Mouse (Mus musculus): ENCODE data around the gene Rasgef1c. TPM values are rescaled to one million over a fixed set of nuclear protein-coding genes. Genes with fewer than 3 reads are reported as not detected.

The Rasgef1c gene
- 28.3 and 36.1 TPM in 2 replicates for total RNA-seq (2014; rRNA removed)
- polyA plus RNA-seq (2015; fragmentation: Nextera tagmentation; extraction: Ambion mirVana): 24.9 and 30.8 TPM in 2 replicates

GRCm38 (mm10) chr11:49901659-49902458, at the start of gene Rasgef1c:
Gene Rasgef1c, plus strand, starts transcription at chr11:49901835.
- DNase-seq: peak; percentile 85
- H3K4me3 ChIP-seq (ENCODE audit: low read depth, low read length): peak within 1 kb of the TSS; percentile 76
- H3K9ac ChIP-seq: peak within 1 kb of the TSS; percentile 69
- peak; percentile 96 for ATAC-seq
- H3K36me3 ChIP-seq (ENCODE audit: insufficient read depth): no peaks in the 10 kb centered on the region
- peaks cover 5% of the 10 kb centered on the region for H3K27me3 ChIP-seq (ENCODE audit: insufficient read depth, low read length)
- no peak within 1 kb of the TSS for H3K27ac ChIP-seq (ENCODE audit: low read depth, low read length)
- WGBS: 5% methylated on average over 82 of the region's 99 CpGs
- H3K9me3 ChIP-seq (ENCODE audit: low read length): no peaks in the 10 kb centered on the region
- H3K4me2 ChIP-seq (ENCODE audit: low read depth): peak within 1 kb of the TSS; percentile 86
- 0 out of 2 replicates have a peak, but pooled peaks cover 4% of the 10 kb centered on the region for H3K4me1 ChIP-seq (ENCODE audit: insufficient read depth)
- TF ChIP-seq CTCF (IDR thresholded peaks at IDR 0.05; ENCODE audit: low read depth): peak; percentile 73

- no peaks in the 10 kb centered on the region for H3K27me3 ChIP-seq (ENCODE audit: insufficient read depth, low read length)
- no peaks in the 10 kb centered on the region for H3K9me3 ChIP-seq (ENCODE audit: low read length)
- DNase-seq (no peak), ATAC-seq (no peak)
- no peak overlapping the region for H3K4me2 ChIP-seq (ENCODE audit: low read depth)
- H3K4me3 ChIP-seq (ENCODE audit: low read depth, low read length): no peak overlapping the region
- H3K9ac ChIP-seq: no peak overlapping the region
- H3K27ac ChIP-seq (ENCODE audit: low read depth, low read length): no peak overlapping the region
- 80% methylated on average over 5 of the region's 5 CpGs for WGBS
- H3K36me3 ChIP-seq (ENCODE audit: insufficient read depth): peaks cover 15% of the 10 kb centered on the region
- H3K4me1 ChIP-seq (ENCODE audit: insufficient read depth): no peaks in the 10 kb centered on the region
- TF ChIP-seq CTCF (IDR thresholded peaks at IDR 0.05; ENCODE audit: low read depth): no peak
Observed at GRCm38 (mm10) chr11:49855144-49855543, 46.5 kb upstream of the Rasgef1c start.

DNA sequence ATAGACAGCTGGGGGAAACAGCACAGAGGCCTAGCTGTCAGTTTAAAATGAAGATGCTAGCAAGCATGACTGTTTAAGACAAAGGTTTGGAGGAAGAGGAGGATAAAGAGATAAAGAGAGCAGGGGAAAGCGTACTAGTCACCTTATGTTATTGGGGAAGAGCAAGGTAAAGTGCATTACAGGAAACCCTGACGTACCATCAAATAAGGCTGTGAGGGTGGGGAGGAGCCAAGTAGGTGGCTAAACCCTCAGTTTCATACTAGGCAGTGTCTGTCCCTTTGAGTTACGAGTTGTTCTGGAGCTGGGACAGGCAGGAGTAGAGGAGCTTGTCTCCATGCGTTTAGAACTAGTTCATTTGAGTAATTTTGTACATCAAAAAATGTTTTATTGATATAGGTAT, 40.5 kb upstream of the Rasgef1c start:
- TF ChIP-seq CTCF (IDR thresholded peaks at IDR 0.05; ENCODE audit: low read depth): no peak
- WGBS: 85% methylated on average over 4 of the region's 4 CpGs
- H3K9ac ChIP-seq: no peak overlapping the region
- H3K36me3 ChIP-seq (ENCODE audit: insufficient read depth): peaks cover 19% of the 10 kb centered on the region; the same call in 1 of the 2 replicates
- no peaks in the 10 kb centered on the region for H3K9me3 ChIP-seq (ENCODE audit: low read length)
- H3K4me2 ChIP-seq (ENCODE audit: low read depth): no peak overlapping the region
- no peak overlapping the region for H3K4me3 ChIP-seq (ENCODE audit: low read depth, low read length)
- no peaks in the 10 kb centered on the region for H3K4me1 ChIP-seq (ENCODE audit: insufficient read depth)
- DNase-seq (no peak), ATAC-seq (no peak)
- H3K27ac ChIP-seq (ENCODE audit: low read depth, low read length): no peak overlapping the region
- H3K27me3 ChIP-seq (ENCODE audit: insufficient read depth, low read length): no peaks in the 10 kb centered on the region

DNA sequence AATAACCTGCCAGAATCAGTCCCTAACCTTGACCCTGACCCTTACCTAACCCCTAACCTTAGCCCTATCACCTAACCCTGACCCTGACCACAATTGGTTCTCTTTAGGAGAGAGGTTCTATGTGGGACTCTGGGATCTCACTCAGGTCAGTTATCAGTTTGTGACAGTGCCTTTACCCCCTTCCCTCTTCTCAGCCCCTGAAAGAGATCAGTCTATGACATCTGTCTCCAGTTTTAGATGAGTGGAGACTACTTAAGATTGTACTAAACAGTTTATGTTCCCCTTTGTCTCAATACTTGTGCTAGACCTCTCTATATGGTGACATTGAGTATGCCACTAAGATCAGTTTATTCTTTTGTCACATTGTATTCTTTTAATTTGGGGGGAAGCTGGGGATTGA, 37.7 kb upstream of the Rasgef1c start:
- Histone ChIP-seq H3K4me1 (ENCODE audit: insufficient read depth) (no peaks in the 10 kb centered on the region), H3K9me3 (ENCODE audit: low read length) (no peaks in the 10 kb centered on the region), H3K27me3 (ENCODE audit: insufficient read depth, low read length) (no peaks in the 10 kb centered on the region), H3K36me3 (ENCODE audit: insufficient read depth) (peaks cover 15% of the 10 kb centered on the region; the same call in 1 of the 2 replicates), H3K27ac (ENCODE audit: low read depth, low read length) (no peak overlapping the region), H3K4me3 (ENCODE audit: low read depth, low read length) (no peak overlapping the region), H3K9ac (no peak overlapping the region), H3K4me2 (ENCODE audit: low read depth) (no peak overlapping the region)
- no peak for DNase-seq
- TF ChIP-seq CTCF (IDR thresholded peaks at IDR 0.05; ENCODE audit: low read depth): no peak
- ATAC-seq: no peak

GRCm38 (mm10) chr11:49867320-49867719, 34.3 kb upstream of the Rasgef1c start:
- H3K9ac ChIP-seq: no peak overlapping the region
- H3K9me3 ChIP-seq (ENCODE audit: low read length): no peaks in the 10 kb centered on the region
- no peak overlapping the region for H3K4me3 ChIP-seq (ENCODE audit: low read depth, low read length)
- H3K4me2 ChIP-seq (ENCODE audit: low read depth): no peak overlapping the region
- DNase-seq (no peak), ATAC-seq (no peak)
- peaks cover 35% of the 10 kb centered on the region for H3K36me3 ChIP-seq (ENCODE audit: insufficient read depth)
- no peak overlapping the region for H3K27ac ChIP-seq (ENCODE audit: low read depth, low read length)
- no peaks in the 10 kb centered on the region for H3K27me3 ChIP-seq (ENCODE audit: insufficient read depth, low read length)
- 75% methylated on average over 5 of the region's 5 CpGs for WGBS
- no peak for TF ChIP-seq CTCF (IDR thresholded peaks at IDR 0.05; ENCODE audit: low read depth)
- H3K4me1 ChIP-seq (ENCODE audit: insufficient read depth): no peaks in the 10 kb centered on the region

DNA sequence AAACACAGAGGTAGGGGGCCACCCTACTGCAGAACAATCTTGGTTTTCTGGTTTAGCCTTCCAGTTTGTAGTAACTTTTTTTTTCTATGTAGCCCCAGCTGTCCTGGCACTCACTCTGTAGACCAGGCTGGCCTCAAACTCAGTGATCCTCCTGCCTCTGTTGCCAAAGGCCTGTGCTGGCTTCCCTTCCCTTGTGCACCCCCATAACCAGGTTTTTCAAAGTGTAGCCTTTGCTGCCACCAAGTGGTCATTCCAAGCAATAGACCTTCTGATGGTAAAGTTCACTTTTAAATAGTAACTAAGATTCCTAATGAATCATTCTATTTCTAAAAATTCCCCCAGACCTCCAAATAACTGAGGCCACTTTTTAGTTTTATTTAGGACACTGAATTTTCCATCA, 31.9 kb upstream of the Rasgef1c start:
- H3K4me1 ChIP-seq (ENCODE audit: insufficient read depth): no peaks in the 10 kb centered on the region
- H3K27ac ChIP-seq (ENCODE audit: low read depth, low read length): no peak overlapping the region

GRCm38 (mm10) chr11:49871914-49872313, 29.7 kb upstream of the Rasgef1c start:
- H3K27ac ChIP-seq (ENCODE audit: low read depth, low read length): no peak overlapping the region
- ATAC-seq (peak; percentile 78), DNase-seq (peak; percentile 69)
- no peak overlapping the region for H3K9ac ChIP-seq
- no peak overlapping the region for H3K4me2 ChIP-seq (ENCODE audit: low read depth)
- H3K36me3 ChIP-seq (ENCODE audit: insufficient read depth): peaks cover 46% of the 10 kb centered on the region
- H3K4me3 ChIP-seq (ENCODE audit: low read depth, low read length): no peak overlapping the region
- 58% methylated on average over 6 of the region's 6 CpGs for WGBS
- no peaks in the 10 kb centered on the region for H3K4me1 ChIP-seq (ENCODE audit: insufficient read depth)
- H3K27me3 ChIP-seq (ENCODE audit: insufficient read depth, low read length): no peaks in the 10 kb centered on the region
- TF ChIP-seq CTCF (IDR thresholded peaks at IDR 0.05; ENCODE audit: low read depth): peak; percentile 77
- H3K9me3 ChIP-seq (ENCODE audit: low read length): no peaks in the 10 kb centered on the region

More for the DNA sequence above, 31.9 kb upstream of the Rasgef1c start:
- DNase-seq: peak; percentile 80
- no peak overlapping the region for H3K9ac ChIP-seq
- no peaks in the 10 kb centered on the region for H3K9me3 ChIP-seq (ENCODE audit: low read length)
- ATAC-seq: peak; percentile 66
- H3K36me3 ChIP-seq (ENCODE audit: insufficient read depth): peaks cover 44% of the 10 kb centered on the region
- no peaks in the 10 kb centered on the region for H3K27me3 ChIP-seq (ENCODE audit: insufficient read depth, low read length)
- H3K4me3 ChIP-seq (ENCODE audit: low read depth, low read length): no peak overlapping the region
- H3K4me2 ChIP-seq (ENCODE audit: low read depth): no peak overlapping the region
- TF ChIP-seq CTCF (IDR thresholded peaks at IDR 0.05; ENCODE audit: low read depth): peak; percentile 83

Data from forebrain, postnatal 0 days (tissue).